Mouse (Mus musculus) ovary, adult 2 months (tissue): Measurements from ENCODE around the gene Slc5a11. TPM values are rescaled to one million over a fixed set of nuclear protein-coding genes. Genes with fewer than 3 reads are reported as not detected.

Experiments
- polyA plus RNA-seq: library from polyadenylated mRNA; depleted of rRNA; stranded (reverse); fragments of >200 nt; gene quantifications from 2 replicates; pipeline ENCODE4 v1.2.3, GENCODE M21; 2012; rRNA removed

Gene Slc5a11
- 1.0 and 3.6 TPM in 2 replicates for polyA plus RNA-seq

DNA sequence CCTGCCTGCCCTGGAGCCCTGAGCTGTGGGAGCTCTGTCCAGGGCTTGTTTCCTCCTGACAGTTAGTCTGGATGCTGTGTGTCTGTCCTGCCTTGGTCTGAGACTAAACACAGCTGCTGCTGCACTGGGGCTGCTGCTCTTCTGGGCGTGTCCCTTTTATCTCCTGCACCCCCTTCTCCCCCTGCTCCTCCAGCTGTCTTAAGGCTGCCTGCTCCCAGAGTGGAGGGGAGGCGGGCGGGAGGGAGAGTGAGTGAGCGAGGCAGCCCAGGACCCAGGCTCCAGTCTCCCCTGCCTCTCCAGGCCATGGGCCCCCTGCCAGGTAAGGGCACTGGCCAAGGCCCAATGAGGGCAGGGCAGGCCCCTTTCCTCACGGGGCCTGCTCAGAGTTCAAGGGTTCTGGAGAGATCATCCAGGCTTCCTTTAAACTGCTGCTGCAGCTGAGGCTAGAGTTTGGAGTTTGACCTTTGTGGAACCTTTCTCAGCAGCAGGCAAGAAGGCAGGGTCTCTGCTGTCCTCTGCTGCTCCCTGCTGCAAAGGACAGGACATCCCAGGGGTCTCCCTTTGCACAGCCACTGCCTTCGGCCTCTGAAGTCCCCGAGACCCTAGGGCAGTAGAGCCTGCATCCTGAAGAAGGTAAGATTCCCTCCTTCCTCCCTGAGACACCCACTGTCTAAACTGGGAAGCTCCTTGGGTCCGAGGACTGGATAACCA, at the start of gene Slc5a11:
Gene Slc5a11, plus strand, starts transcription at position 416 of the 711 bp plus-strand sequence.

Other genes starting within 250 kb of the Slc5a11 start
- gene Rbbp6, start 249.1 kb upstream of the Slc5a11 start, polyA plus RNA-seq = 6.3 and 7.7 TPM in 2 replicates
- 43.4 and 55.2 TPM in 2 replicates for gene Tnrc6a, start 90.9 kb upstream of the Slc5a11 start, polyA plus RNA-seq
- gene Lcmt1, start 155.0 kb downstream of the Slc5a11 start, polyA plus RNA-seq = 26.8 and 29.3 TPM in 2 replicates
- 38.9 and 49.3 TPM in 2 replicates for gene Arhgap17, start 155.1 kb downstream of the Slc5a11 start, polyA plus RNA-seq
- gene Aqp8, start 247.5 kb downstream of the Slc5a11 start, polyA plus RNA-seq = 3.4 and 8.1 TPM in 2 replicates